Mouse (Mus musculus): Measurements from ENCODE around the gene B4galt2. TPM values are rescaled to one million over a fixed set of nuclear protein-coding genes. Genes with fewer than 3 reads are reported as not detected.

B4galt2 gene
- total and polyA plus RNA-seq, 2 experiments from 2014 or later, result 5.9 to 33.0 TPM

DNA sequence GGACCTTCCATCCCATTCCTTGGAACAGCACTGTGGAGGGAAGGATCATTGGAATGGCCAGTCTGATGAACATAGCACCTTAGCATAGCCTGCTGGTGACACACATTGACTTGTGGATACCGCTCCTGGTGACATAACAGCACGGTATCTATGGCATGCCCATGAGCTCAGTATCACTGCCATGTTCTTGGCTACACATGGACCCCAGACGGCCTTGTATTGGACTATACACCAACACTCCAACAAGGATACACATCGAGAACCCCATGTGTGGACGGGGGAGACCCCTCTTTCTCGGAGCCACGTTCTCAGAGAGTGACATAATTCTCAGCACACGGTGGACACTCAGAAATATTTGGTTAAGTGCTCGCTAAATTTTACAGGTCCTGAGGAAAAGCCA is 52.5 kb downstream of the B4galt2 start:
- Histone ChIP-seq H3K4me3 (ENCODE audit: low read depth, low read length) (no peak overlapping the region), H3K9me3 (replicated peaks; ENCODE audit: control insufficient read depth, low read length) (no peaks in the 10 kb centered on the region), H3K4me1 (ENCODE audit: control insufficient read depth, insufficient read depth) (peaks cover 18% of the 10 kb centered on the region), H3K27me3 (ENCODE audit: control insufficient read depth, insufficient read depth, low read length) (0 out of 2 replicates have a peak, but pooled peaks cover 4% of the 10 kb centered on the region), H3K4me2 (ENCODE audit: low read depth, low read length) (no peak overlapping the region), H3K9ac (replicated peaks; ENCODE audit: low read depth, low read length) (no peak overlapping the region), H3K27ac (ENCODE audit: low read depth) (no peak overlapping the region), H3K36me3 (replicated peaks; ENCODE audit: control insufficient read depth, insufficient read depth, low read length) (no peaks in the 10 kb centered on the region)
- no peak for ATAC-seq (ENCODE audit: insufficient read depth, low read depth)
- 91% methylated on average over 9 of the region's 9 CpGs for WGBS
- no peak for TF ChIP-seq EP300 (IDR thresholded peaks at IDR 0.05; ENCODE audit: low read depth)
- no peak for TF ChIP-seq CTCF (IDR thresholded peaks at IDR 0.05; ENCODE audit: low read depth)
- DNase-seq (ENCODE audit: low spot score), result no peak

- Histone ChIP-seq H3K27ac (ENCODE audit: low read depth) (no peak overlapping the region), H3K36me3 (replicated peaks; ENCODE audit: control insufficient read depth, insufficient read depth, low read length) (no peaks in the 10 kb centered on the region), H3K9ac (replicated peaks; ENCODE audit: low read depth, low read length) (no peak overlapping the region), H3K9me3 (replicated peaks; ENCODE audit: control insufficient read depth, low read length) (no peaks in the 10 kb centered on the region), H3K27me3 (ENCODE audit: control insufficient read depth, insufficient read depth, low read length) (0 out of 2 replicates have a peak, but pooled peaks cover 4% of the 10 kb centered on the region), H3K4me3 (ENCODE audit: low read depth, low read length) (no peak overlapping the region), H3K4me2 (ENCODE audit: low read depth, low read length) (peak overlapping the region; percentile 32), H3K4me1 (ENCODE audit: control insufficient read depth, insufficient read depth) (peaks cover 18% of the 10 kb centered on the region)
- 0% methylated on average over 5 of the region's 5 CpGs for WGBS
- no peak for TF ChIP-seq EP300 (IDR thresholded peaks at IDR 0.05; ENCODE audit: low read depth)
- TF ChIP-seq CTCF (IDR thresholded peaks at IDR 0.05; ENCODE audit: low read depth), result no peak
- peak; percentile 48 for DNase-seq (ENCODE audit: low spot score)
- ATAC-seq (ENCODE audit: insufficient read depth, low read depth), result peak; percentile 65
Observed at GRCm38 (mm10) chr4:117830124-117830551, 53.1 kb downstream of the B4galt2 start.

- 0 out of 2 replicates have a peak, but pooled peaks cover 1% of the 10 kb centered on the region for H3K27me3 ChIP-seq (ENCODE audit: control insufficient read depth, insufficient read depth, low read length)
- TF ChIP-seq CTCF (IDR thresholded peaks at IDR 0.05; ENCODE audit: low read depth), result peak; percentile 89
- no peak for TF ChIP-seq EP300 (IDR thresholded peaks at IDR 0.05; ENCODE audit: low read depth)
- no peak overlapping the region for H3K9ac ChIP-seq (replicated peaks; ENCODE audit: low read depth, low read length)
Observed at GRCm38 (mm10) chr4:117829260-117830123, 53.8 kb downstream of the B4galt2 start.

GRCm38 (mm10) chr4:117828572-117829145 is 54.6 kb downstream of the B4galt2 start:
- ATAC-seq (ENCODE audit: insufficient read depth, low read depth) (no peak), DNase-seq (ENCODE audit: low spot score) (no peak)
- no peak overlapping the region for H3K4me3 ChIP-seq (ENCODE audit: low read depth, low read length)
- peaks cover 18% of the 10 kb centered on the region for H3K4me1 ChIP-seq (ENCODE audit: control insufficient read depth, insufficient read depth)
- no peaks in the 10 kb centered on the region for H3K9me3 ChIP-seq (replicated peaks; ENCODE audit: control insufficient read depth, low read length)
- 54% methylated on average over 8 of the region's 8 CpGs for WGBS
- H3K9ac ChIP-seq (replicated peaks; ENCODE audit: low read depth, low read length), result no peak overlapping the region
- no peak overlapping the region for H3K27ac ChIP-seq (ENCODE audit: low read depth)
- no peak for TF ChIP-seq CTCF (IDR thresholded peaks at IDR 0.05; ENCODE audit: low read depth)
- no peak for TF ChIP-seq EP300 (IDR thresholded peaks at IDR 0.05; ENCODE audit: low read depth)
- H3K27me3 ChIP-seq (ENCODE audit: control insufficient read depth, insufficient read depth, low read length), result no peaks in the 10 kb centered on the region
- no peaks in the 10 kb centered on the region for H3K36me3 ChIP-seq (replicated peaks; ENCODE audit: control insufficient read depth, insufficient read depth, low read length)
- no peak overlapping the region for H3K4me2 ChIP-seq (ENCODE audit: low read depth, low read length)

More at GRCm38 (mm10) chr4:117829260-117830123, 53.8 kb downstream of the B4galt2 start:
- Histone ChIP-seq H3K4me1 (ENCODE audit: control insufficient read depth, insufficient read depth) (peaks cover 18% of the 10 kb centered on the region), H3K4me2 (ENCODE audit: low read depth, low read length) (peak overlapping the region; percentile 32), H3K27ac (ENCODE audit: low read depth) (no peak overlapping the region), H3K9me3 (replicated peaks; ENCODE audit: control insufficient read depth, low read length) (no peaks in the 10 kb centered on the region), H3K4me3 (ENCODE audit: low read depth, low read length) (no peak overlapping the region), H3K36me3 (replicated peaks; ENCODE audit: control insufficient read depth, insufficient read depth, low read length) (no peaks in the 10 kb centered on the region)
- 5% methylated on average over 12 of the region's 12 CpGs for WGBS
- ATAC-seq (ENCODE audit: insufficient read depth, low read depth) (peak; percentile 70), DNase-seq (ENCODE audit: low spot score) (peak; percentile 62)

Other genes starting within 250 kb of the B4galt2 start
- 42.1 and 50.4 TPM in 2 replicates for gene Dmap1, start 201.2 kb downstream of the B4galt2 start, total RNA-seq (2014; rRNA removed; ENCODE audit: low replicate concordance)
- 32.1 and 32.6 TPM in 2 replicates for gene Dmap1, start 201.2 kb downstream of the B4galt2 start, polyA plus RNA-seq (2015; fragmentation: Nextera tagmentation; extraction: Ambion mirVana)
- not detected in 2 replicates for gene Gm12845, start 159.1 kb downstream of the B4galt2 start, total RNA-seq (2014; rRNA removed; ENCODE audit: low replicate concordance)
- gene Gm12845, start 159.1 kb downstream of the B4galt2 start, polyA plus RNA-seq (2015; fragmentation: Nextera tagmentation; extraction: Ambion mirVana), result not detected in 2 replicates
- not detected in 2 replicates for gene Klf17, start 117.8 kb downstream of the B4galt2 start, total RNA-seq (2014; rRNA removed; ENCODE audit: low replicate concordance)
- not detected in 2 replicates for gene Klf17, start 117.8 kb downstream of the B4galt2 start, polyA plus RNA-seq (2015; fragmentation: Nextera tagmentation; extraction: Ambion mirVana)
- gene Slc6a9, start 49.0 kb downstream of the B4galt2 start, total RNA-seq (2014; rRNA removed; ENCODE audit: low replicate concordance), result 2.1 and 3.6 TPM in 2 replicates
- gene Slc6a9, start 49.0 kb downstream of the B4galt2 start, polyA plus RNA-seq (2015; fragmentation: Nextera tagmentation; extraction: Ambion mirVana), result 1.7 and 2.0 TPM in 2 replicates
- gene Ccdc24, start 10.9 kb downstream of the B4galt2 start, total RNA-seq (2014; rRNA removed; ENCODE audit: low replicate concordance), result 1.4 and 1.6 TPM in 2 replicates
- 0.27 and 0.45 TPM in 2 replicates for gene Ccdc24, start 10.9 kb downstream of the B4galt2 start, polyA plus RNA-seq (2015; fragmentation: Nextera tagmentation; extraction: Ambion mirVana)
- gene Atp6v0b, start 3.8 kb upstream of the B4galt2 start, total RNA-seq (2014; rRNA removed; ENCODE audit: low replicate concordance), result 314 and 356 TPM in 2 replicates
- 216 and 235 TPM in 2 replicates for gene Atp6v0b, start 3.8 kb upstream of the B4galt2 start, polyA plus RNA-seq (2015; fragmentation: Nextera tagmentation; extraction: Ambion mirVana)
- gene Dph2, start 8.5 kb upstream of the B4galt2 start, total RNA-seq (2014; rRNA removed; ENCODE audit: low replicate concordance), result 10.2 and 14.8 TPM in 2 replicates
- 6.1 and 7.2 TPM in 2 replicates for gene Dph2, start 8.5 kb upstream of the B4galt2 start, polyA plus RNA-seq (2015; fragmentation: Nextera tagmentation; extraction: Ambion mirVana)
- gene Ipo13, start 31.5 kb upstream of the B4galt2 start, total RNA-seq (2014; rRNA removed; ENCODE audit: low replicate concordance), result 23.3 and 23.5 TPM in 2 replicates
- 30.3 and 31.8 TPM in 2 replicates for gene Ipo13, start 31.5 kb upstream of the B4galt2 start, polyA plus RNA-seq (2015; fragmentation: Nextera tagmentation; extraction: Ambion mirVana)
- gene Artn, start 46.3 kb upstream of the B4galt2 start, total RNA-seq (2014; rRNA removed; ENCODE audit: low replicate concordance), result not detected in 2 replicates
- gene Artn, start 46.3 kb upstream of the B4galt2 start, polyA plus RNA-seq (2015; fragmentation: Nextera tagmentation; extraction: Ambion mirVana), result 0.14 and 0.16 TPM in 2 replicates

Measured in heart, postnatal 0 days (tissue).